Mouse (Mus musculus): Measurements from ENCODE around the gene Kat6b. TPM values are rescaled to one million over a fixed set of nuclear protein-coding genes. Genes with fewer than 3 reads are reported as not detected.

Gene Kat6b
- 3.5 and 6.4 TPM in 2 replicates for polyA plus RNA-seq (2012)

GRCm38 (mm10) chr14:21481231-21481630 lies at the start of gene Kat6b:
Gene Kat6b (plus strand): TSS chr14:21481434.

GRCm38 (mm10) chr14:21714486-21714885 lies 233.3 kb downstream of the Kat6b start, which contains the start of gene Dupd1:
Gene Dupd1 (minus strand): TSS chr14:21714576.

Other genes starting within 250 kb of the Kat6b start
- gene Dupd1, start 233.1 kb downstream of the Kat6b start, polyA plus RNA-seq (2012), result 0.52 TPM in 1 of 2 replicates, not detected in the other

Data from megakaryocyte-erythroid progenitor cell, adult 5 weeks (primary cell).